Mouse (Mus musculus) Patski (cell line): ENCODE data around the gene Olfr94. TPM values are rescaled to one million over a fixed set of nuclear protein-coding genes. Genes with fewer than 3 reads are reported as not detected.
"Not testable (repeated sequence)": the region's sequence is repeated elsewhere in the genome, so short reads cannot be mapped to it uniquely, and the experiment has no call there.

Experiments
- ATAC-seq: fragments of 100-300 bp; one replicate; pipeline ENCODE4 v1.8.0; 2021
- CTCF ChIA-PET: fragments of 350-600 bp; sonication (Branson Sonifier 250); formaldehyde crosslinking; loops from one replicate; lab custom pipeline; 2022; ENCODE audit warnings: inconsistent platforms; lab: Charles Lee
- POLR2A ChIA-PET: fragments of 350-600 bp; sonication (Branson Sonifier 250); formaldehyde crosslinking; loops from one replicate; lab custom pipeline; 2022; ENCODE audit warnings: antibody characterized with exemption, inconsistent platforms; lab: Charles Lee
- DNase-seq: peaks from one replicate; pipeline ENCODE4 v3.0.0-alpha.2; 2011; ENCODE audit warnings: low read depth, low spot score
- H3K27me3 ChIP-seq: fragments of 371-371 bp; one replicate; pipeline ENCODE4 v1.5.1; 2021
- CTCF ChIP-seq: fragments of 100-300 bp; IDR thresholded peaks from one replicate; pipeline ENCODE4 v1.5.1; 2021
- in situ Hi-C: fragments of 300-500 bp; cut with MboI; formaldehyde crosslinking; loops from 3 replicates; pipeline ENCODE4 v1.11.1; 2018; ENCODE audit warnings: low pct_unique_long_range_greater_than_20kb, mixed read lengths
- polyA plus RNA-seq: library from polyadenylated mRNA; unstranded; gene quantifications from one replicate; pipeline ENCODE4 v1.2.3, GENCODE M21; 2021

Olfr94 gene
- polyA plus RNA-seq: not detected

DNA sequence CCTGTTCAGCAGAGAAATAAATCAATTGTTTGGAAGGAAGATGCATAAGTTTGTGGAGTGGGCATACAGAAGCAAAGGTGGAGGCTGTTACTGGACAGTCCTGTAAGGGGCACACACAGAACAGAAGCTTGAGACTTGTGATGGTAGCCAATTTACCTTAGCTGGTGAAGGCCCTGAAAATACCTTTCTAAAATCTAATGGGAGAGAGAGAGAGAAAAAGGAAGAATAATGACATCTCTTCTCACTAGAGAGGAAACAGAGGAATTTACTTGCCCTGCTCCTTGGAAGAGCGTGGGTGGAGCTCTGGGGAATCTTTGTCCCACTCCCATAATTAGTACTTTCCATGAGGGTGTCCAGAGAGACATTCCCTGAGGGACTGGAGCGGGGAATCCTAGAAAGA, at the start of gene Olfr94:
Gene Olfr94 (minus strand): TSS at position 101 of the 400 bp plus-strand sequence.
- in situ Hi-C loops: loop anchor here (5.0 kb wide), 2 partner anchors 119 to 309 kb away; partner anchors contain the start of gene Trim40
- peaks cover 13% of the 10 kb centered on the region for H3K27me3 ChIP-seq
- ChIA-PET CTCF (interaction anchor here (5.9 kb wide), 1 partner anchor 117 kb away, joined by 53 read pairs; no protein-coding TSS in a partner anchor), POLR2A (no interaction called here)
- DNase-seq (no peak), ATAC-seq (no peak)
- no peak for TF ChIP-seq CTCF

DNA sequence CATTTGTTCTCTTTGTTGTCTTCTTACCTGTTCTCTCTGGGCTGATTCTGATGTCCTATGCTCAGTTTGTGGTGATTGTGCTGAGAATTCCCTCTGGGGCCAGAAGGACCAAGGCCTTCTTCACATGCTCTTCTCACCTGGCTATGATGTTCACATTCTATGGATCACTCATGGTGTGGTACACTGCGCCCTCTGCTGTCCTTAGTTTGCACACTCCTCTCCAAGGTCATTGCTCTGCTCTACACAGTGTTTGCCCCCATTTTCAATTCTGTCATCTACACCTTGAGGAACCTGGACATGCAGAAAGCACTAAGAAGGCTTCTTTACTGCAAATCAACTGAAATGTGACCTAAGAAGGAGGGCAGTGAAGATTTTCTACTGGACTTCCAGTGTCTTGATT, 49.8 kb upstream of the Olfr94 start:
- peak; percentile 39 for TF ChIP-seq CTCF
- ChIA-PET CTCF (no interaction called here), POLR2A (no interaction called here)
- in situ Hi-C loops: no loop called here
- no peaks in the 10 kb centered on the region for H3K27me3 ChIP-seq
- ATAC-seq (no peak), DNase-seq (no peak)

DNA sequence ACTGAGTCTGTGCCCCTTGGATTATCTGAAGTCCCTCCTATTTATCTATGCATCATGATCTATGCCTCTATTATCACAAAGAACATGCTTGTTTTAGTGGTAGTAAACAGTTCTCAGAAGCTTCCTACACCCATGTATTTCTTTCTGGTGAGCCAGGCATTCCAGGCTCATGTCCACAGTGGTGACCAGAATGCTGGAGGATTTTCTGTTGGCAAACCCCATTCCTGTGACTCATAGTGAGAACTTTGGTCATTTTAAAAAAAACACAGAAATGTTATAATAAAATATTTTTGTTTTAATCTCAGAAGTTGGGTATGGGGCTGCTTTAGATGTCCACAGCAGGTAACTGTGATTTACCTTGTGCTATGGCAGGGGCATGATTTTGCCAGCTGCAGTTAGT, 48.7 kb upstream of the Olfr94 start:
- no peak for TF ChIP-seq CTCF
- ChIA-PET CTCF (no interaction called here), POLR2A (no interaction called here)
- in situ Hi-C loops: no loop called here
- DNase-seq (no peak), ATAC-seq (no peak)
- H3K27me3 ChIP-seq: no peaks in the 10 kb centered on the region

DNA sequence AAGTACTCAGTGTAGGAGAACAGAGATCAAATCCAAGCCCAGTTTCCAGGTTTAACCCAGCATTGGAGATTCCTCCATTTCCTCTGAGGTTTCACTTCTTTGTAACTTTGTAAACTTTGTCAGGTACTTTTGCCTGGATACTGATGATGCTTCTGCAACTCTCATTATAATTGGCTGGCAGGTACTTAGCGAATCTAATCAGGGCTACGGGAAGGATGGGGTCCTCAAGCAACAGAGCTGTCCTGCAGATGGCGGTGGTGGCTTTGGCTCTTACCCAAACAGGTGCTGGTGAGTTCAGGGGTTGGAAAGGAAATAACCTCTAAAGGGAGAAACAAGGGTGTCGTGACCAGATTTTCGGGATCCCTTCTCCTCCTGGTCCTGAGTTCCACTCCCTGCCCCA, 45.9 kb upstream of the Olfr94 start:
- no peaks in the 10 kb centered on the region for H3K27me3 ChIP-seq
- TF ChIP-seq CTCF: no peak
- DNase-seq (no peak), ATAC-seq (peak; percentile 31)
- ChIA-PET POLR2A (no interaction called here), CTCF (interaction anchor here (1.1 kb wide), 1 partner anchor 353 kb away, joined by 3 read pairs; no protein-coding TSS in a partner anchor)
- in situ Hi-C loops: no loop called here

DNA sequence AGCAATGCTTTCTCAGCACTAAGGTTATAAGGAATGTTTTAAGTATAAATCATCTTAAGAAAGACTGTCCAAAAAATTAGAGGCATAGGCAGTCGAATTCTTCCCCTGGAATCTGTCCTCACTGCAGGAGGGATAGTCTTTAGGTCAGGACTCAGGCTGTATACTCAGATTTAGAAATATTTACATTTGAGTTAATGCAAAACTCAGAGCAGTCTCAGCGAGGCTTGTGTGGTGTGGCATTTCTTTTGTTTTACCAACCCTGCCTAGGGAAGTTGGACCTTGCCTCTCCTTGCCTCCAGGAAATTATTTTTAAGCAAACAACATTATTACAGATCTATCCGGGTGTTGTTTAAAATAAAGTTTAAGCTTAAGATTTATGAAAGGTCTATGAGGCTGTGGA, 41.4 kb upstream of the Olfr94 start:
- no peak for TF ChIP-seq CTCF
- ATAC-seq (no peak), DNase-seq (no peak)
- in situ Hi-C loops: no loop called here
- ChIA-PET POLR2A (interaction anchor here (0.6 to 0.7 kb wide), 2 partner anchors 65 to 90 kb away, joined by 3 read pairs; no protein-coding TSS in a partner anchor), CTCF (interaction anchor here (0.6 to 0.7 kb wide), 2 partner anchors 10 to 884 kb away, joined by 3 read pairs; no protein-coding TSS in a partner anchor)
- no peaks in the 10 kb centered on the region for H3K27me3 ChIP-seq

DNA sequence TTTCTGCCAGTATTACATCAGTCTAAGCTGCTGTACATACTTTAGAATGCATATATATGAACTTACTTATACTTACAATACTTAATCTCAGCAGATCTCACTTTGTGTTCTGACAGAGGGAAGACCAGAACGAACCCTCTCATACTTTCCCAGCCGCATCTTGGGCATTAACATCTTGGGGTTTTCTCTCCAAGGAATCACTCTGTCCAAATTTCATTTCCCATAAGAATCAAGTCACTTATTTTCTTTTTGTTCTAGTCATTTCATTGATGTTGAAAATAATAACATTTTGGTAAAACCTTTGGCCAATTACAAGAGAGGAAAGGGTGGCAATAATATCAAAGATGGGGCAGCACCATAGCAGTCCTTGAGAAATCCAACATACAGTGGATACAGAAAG, 36.4 kb upstream of the Olfr94 start, which contains the start of gene Olfr97:
Gene Olfr97 (minus strand): TSS at position 101 of the 400 bp plus-strand sequence.
- in situ Hi-C loops, DNase-seq, CTCF ChIA-PET, ATAC-seq, POLR2A ChIA-PET, H3K27me3 ChIP-seq: not testable (repeated sequence)

DNA sequence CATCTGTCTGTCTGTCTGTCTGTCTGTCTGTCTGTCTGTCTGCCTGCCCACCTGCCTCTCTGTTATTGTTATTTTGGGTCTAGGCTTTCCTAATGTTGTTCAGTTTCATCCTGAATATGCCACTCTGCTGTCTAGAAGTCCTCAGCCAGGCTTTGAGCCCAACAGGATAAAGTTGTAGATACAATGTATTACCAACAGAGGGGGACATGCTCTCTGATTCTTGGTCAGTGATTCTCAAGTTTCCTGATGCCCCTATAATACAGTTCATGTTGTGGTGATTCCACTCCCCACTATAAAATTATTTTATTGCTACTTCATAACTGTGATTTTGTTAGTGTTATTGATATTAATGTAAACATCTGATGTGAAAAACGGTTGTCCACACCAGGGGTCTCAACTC, 21.1 kb upstream of the Olfr94 start:
- DNase-seq (no peak), ATAC-seq (no peak)
- ChIA-PET CTCF (no interaction called here), POLR2A (no interaction called here)
- in situ Hi-C loops: no loop called here
- TF ChIP-seq CTCF: peak; percentile 27
- H3K27me3 ChIP-seq: peaks cover 38% of the 10 kb centered on the region

DNA sequence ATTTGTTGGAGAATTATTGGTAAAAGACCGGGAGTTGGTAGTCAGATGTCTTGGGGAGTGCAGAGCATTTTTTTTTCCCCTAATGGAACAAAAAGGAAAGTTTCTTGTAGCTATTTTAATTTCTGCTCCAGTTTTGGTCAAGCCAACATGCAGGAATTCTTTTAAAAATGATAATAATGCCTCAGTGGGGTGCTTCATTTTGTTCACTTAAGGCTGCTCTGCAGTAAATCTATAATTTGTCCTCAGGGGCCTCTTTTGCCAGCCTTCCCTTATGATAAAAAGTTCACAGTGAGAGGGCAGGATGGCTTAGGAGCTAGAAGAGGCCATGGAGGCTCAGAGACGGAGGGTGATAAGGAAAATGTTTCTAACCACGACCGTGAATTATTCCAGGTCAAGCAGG, 19.1 kb upstream of the Olfr94 start, which contains the start of gene Olfr96:
Gene Olfr96 (plus strand): TSS at position 301 of the 400 bp plus-strand sequence.
- CTCF ChIA-PET: interaction anchor here (0.7 kb wide), 1 partner anchor 16 kb away, joined by 3 read pairs; no protein-coding TSS in a partner anchor
- H3K27me3 ChIP-seq: peaks cover 33% of the 10 kb centered on the region
- in situ Hi-C loops: no loop called here
- no peak for TF ChIP-seq CTCF
- ATAC-seq (no peak), DNase-seq (no peak)
- POLR2A ChIA-PET: no interaction called here

DNA sequence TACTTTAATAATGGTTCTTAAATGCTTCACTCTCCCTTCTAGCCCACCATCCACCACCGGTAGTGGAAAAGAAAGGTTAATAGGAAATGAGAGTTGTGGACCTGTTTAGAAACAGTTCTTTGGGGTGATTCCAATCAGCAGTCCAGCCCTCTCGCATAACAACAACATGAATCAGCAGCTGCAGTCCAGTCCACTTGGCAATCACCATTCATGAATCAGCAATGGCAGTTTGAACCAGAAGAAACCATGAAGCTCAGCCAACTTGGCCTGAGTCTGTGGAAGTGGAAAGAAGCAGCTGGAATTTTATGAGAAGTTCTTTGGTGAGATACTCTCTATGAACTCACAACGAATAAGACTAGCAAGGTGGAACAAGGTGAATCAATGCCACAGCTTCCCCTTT, 17.7 kb upstream of the Olfr94 start:
- in situ Hi-C loops: no loop called here
- ChIA-PET POLR2A (no interaction called here), CTCF (interaction anchor here (1.6 kb wide), 1 partner anchor 12 kb away, joined by 3 read pairs; no protein-coding TSS in a partner anchor)
- H3K27me3 ChIP-seq: peaks cover 25% of the 10 kb centered on the region
- no peak for TF ChIP-seq CTCF
- ATAC-seq (no peak), DNase-seq (no peak)

DNA sequence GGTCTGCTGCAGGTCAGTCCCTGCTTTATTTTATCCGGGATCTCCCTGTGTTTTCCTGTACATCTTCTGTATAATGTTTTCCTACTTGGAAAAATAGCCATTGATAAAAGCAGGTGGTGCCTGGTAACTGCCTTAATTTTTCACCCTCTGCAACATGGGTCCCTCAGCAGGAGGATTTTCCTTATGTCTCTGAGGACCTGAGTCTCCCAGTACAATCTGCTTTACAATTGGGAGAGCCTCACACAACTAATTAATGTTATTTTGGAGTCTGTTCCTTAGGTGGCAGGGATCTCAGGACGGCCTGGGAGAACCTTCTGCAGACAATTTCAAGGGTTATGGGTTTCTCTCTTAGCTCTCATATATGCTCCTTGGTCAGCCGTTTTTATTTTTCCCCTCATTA, 12.2 kb upstream of the Olfr94 start, which contains the start of gene Olfr95:
Gene Olfr95 (minus strand): TSS at position 101 of the 400 bp plus-strand sequence.
- DNase-seq (no peak), ATAC-seq (no peak)
- TF ChIP-seq CTCF: no peak
- in situ Hi-C loops: no loop called here
- POLR2A ChIA-PET: no interaction called here
- CTCF ChIA-PET: interaction anchor here (0.7 kb wide), 1 partner anchor 9 kb away, joined by 3 read pairs; no protein-coding TSS in a partner anchor
- peaks cover 16% of the 10 kb centered on the region for H3K27me3 ChIP-seq
